Mouse (Mus musculus) left cerebral cortex, postnatal 36 days (tissue): ENCODE data around the gene Cdca8. TPM values are rescaled to one million over a fixed set of nuclear protein-coding genes. Genes with fewer than 3 reads are reported as not detected.
A peak's percentile ranks its signal among the peaks of the same experiment; 100 is the strongest.

Source experiments
- DNase-seq, 2 experiments: peaks; one replicate each; pipeline ENCODE4 v3.0.0; 2021 to 2022; ENCODE audit warnings: low spot score in 2 of 2, mixed read lengths in 1 of 2
- intact Hi-C: fragments of 180-260 bp; cut with DNase I; formaldehyde crosslinking; loops from one replicate; pipeline ENCODE4 v1.15.1; 2025
- total RNA-seq, 2 experiments: library from RNA; stranded (reverse); gene quantifications; 2 replicates each; pipeline ENCODE4 v1.2.3; 2021

The Cdca8 gene
- total RNA-seq, 2 experiments from 2014 or later, result 1.4 to 1.5 TPM

GRCm38 (mm10) chr4:124959062-124959461 is 20.0 kb upstream of the Cdca8 start:
- intact Hi-C loops, result no loop called here
- DNase-seq, result no peak

GRCm38 (mm10) chr4:124957284-124957683 is 18.2 kb upstream of the Cdca8 start:
- intact Hi-C loops, result no loop called here
- no peak for DNase-seq

- DNase-seq, result no peak
- intact Hi-C loops, result no loop called here
Measured at GRCm38 (mm10) chr4:124953546-124953945, 14.4 kb upstream of the Cdca8 start.

- intact Hi-C loops, result no loop called here
- no peak for DNase-seq
Measured at GRCm38 (mm10) chr4:124951036-124951433, 11.9 kb upstream of the Cdca8 start.

- no peak for DNase-seq
- intact Hi-C loops, result no loop called here
Measured at GRCm38 (mm10) chr4:124950181-124951035, 11.3 kb upstream of the Cdca8 start.

GRCm38 (mm10) chr4:124949488-124949887 is 10.4 kb upstream of the Cdca8 start:
- intact Hi-C loops, result no loop called here
- DNase-seq, result no peak

- DNase-seq, result no peak
- intact Hi-C loops, result loop anchor here (5.0 kb wide), 1 partner anchor 87 kb away; no protein-coding TSS in a partner anchor
Measured at GRCm38 (mm10) chr4:124944961-124945360, 5.8 kb upstream of the Cdca8 start.

GRCm38 (mm10) chr4:124943781-124944180 is 4.7 kb upstream of the Cdca8 start:
- intact Hi-C loops, result loop anchor here (1.0 to 5.0 kb wide), 3 partner anchors 89 to 155 kb away; no protein-coding TSS in a partner anchor

GRCm38 (mm10) chr4:124943022-124943421 is 3.9 kb upstream of the Cdca8 start:
- DNase-seq, result peak; percentile 60 to 74
- intact Hi-C loops, result loop anchor here (1.0 to 5.0 kb wide), 3 partner anchors 89 to 156 kb away; no protein-coding TSS in a partner anchor

More at GRCm38 (mm10) chr4:124943781-124944180, 4.7 kb upstream of the Cdca8 start:
- DNase-seq, result no peak

GRCm38 (mm10) chr4:124936613-124937471 is 2.3 kb downstream of the Cdca8 start, which contains the start of gene 9930104L06Rik:
TSS of gene 9930104L06Rik (plus strand) at chr4:124937048.
- intact Hi-C loops, result no loop called here
- DNase-seq, result peak; percentile 96 to 97

GRCm38 (mm10) chr4:124928102-124928501 is 11.0 kb downstream of the Cdca8 start:
- DNase-seq, result no peak
- intact Hi-C loops, result no loop called here

- no peak for DNase-seq
- intact Hi-C loops, result no loop called here
Measured at GRCm38 (mm10) chr4:124905971-124906822, 32.9 kb downstream of the Cdca8 start.

- intact Hi-C loops, result no loop called here
- no peak for DNase-seq
Measured at GRCm38 (mm10) chr4:124905417-124905816, 33.7 kb downstream of the Cdca8 start.

- no peak for DNase-seq
- intact Hi-C loops, result no loop called here
Measured at GRCm38 (mm10) chr4:124899906-124900305, 39.2 kb downstream of the Cdca8 start.

GRCm38 (mm10) chr4:124898428-124898827 is 40.7 kb downstream of the Cdca8 start:
- intact Hi-C loops, result no loop called here
- no peak for DNase-seq

- intact Hi-C loops, result loop anchor here (5.0 kb wide), 1 partner anchor 42 kb away; the partner anchor contains the start of genes 1110065P20Rik and Yrdc
- peak; percentile 73 to 86 for DNase-seq
Measured at GRCm38 (mm10) chr4:124894508-124895428, 44.3 kb downstream of the Cdca8 start.

GRCm38 (mm10) chr4:124893769-124894168 is 45.3 kb downstream of the Cdca8 start:
- intact Hi-C loops, result loop anchor here (5.0 kb wide), 1 partner anchor 41 kb away; the partner anchor contains the start of genes 1110065P20Rik and Yrdc
- DNase-seq, result no peak

GRCm38 (mm10) chr4:124890831-124891230 is 48.3 kb downstream of the Cdca8 start:
- intact Hi-C loops, result loop anchor here (5.0 kb wide), 1 partner anchor 39 kb away; the partner anchor contains the start of genes 1110065P20Rik and Yrdc
- DNase-seq, result no peak
